ENCODE assay signal across 9 mouse cellular contexts in genomic region chr5:137788171-137788570, GRCm38 (mm10). TPM values are rescaled to one million over a fixed set of nuclear protein-coding genes. Genes with fewer than 3 reads are reported as not detected.
DNase-seq lines count a peak whose midpoint lies in the region; ATAC-seq and TF ChIP-seq lines count a peak whose summit lies in the region.
"Had no signal": no experiment of that assay in that cellular context is flagged by ENCODE, and none has a peak within 500 bp of the region (broad histone marks: within the 10 kb centered on the region; RNA-seq: fewer than 3 reads in every experiment).

No protein-coding gene starts in this region.

- H3K9me3 ChIP-seq in liver, embryonic 14.5 days (ENCODE audit: control insufficient read depth, low read length), result peaks cover 2% of the 10 kb centered on the region; the same call in 1 of the 2 replicates
- H3K9me3 ChIP-seq in stomach, postnatal 0 days (ENCODE audit: control insufficient read depth, low read length), result no peaks in the 10 kb centered on the region

- TF ChIP-seq CTCF in spleen, adult 2 months (IDR thresholded peaks at IDR 0.05; ENCODE audit: extremely low read depth, insufficient read depth, insufficient read length, insufficient replicate concordance), result no peak
- no peak for TF ChIP-seq CTCF in liver, embryonic 14.5 days (IDR thresholded peaks at IDR 0.05; ENCODE audit: low read depth)
- no peak for TF ChIP-seq CTCF in stomach, postnatal 0 days (IDR thresholded peaks at IDR 0.05; ENCODE audit: low read depth)

- peak overlapping the region; percentile 62; the same call in 1 of the 2 replicates for H3K4me3 ChIP-seq in spleen, adult 2 months (ENCODE audit: extremely low read depth, insufficient read depth, insufficient read length)
- no peak overlapping the region for H3K4me3 ChIP-seq in liver, embryonic 14.5 days (ENCODE audit: insufficient read depth in 1 of 2, low read depth in 2 of 2, low read length in 2 of 2)
- peak overlapping the region; percentile 40; the same call in 1 of the 2 replicates for H3K4me3 ChIP-seq in stomach, postnatal 0 days (ENCODE audit: low read depth, low read length)

- peak overlapping the region; percentile 84 for H3K4me2 ChIP-seq in liver, embryonic 14.5 days (ENCODE audit: low read depth)
- peak overlapping the region; percentile 54; the same call in 1 of the 2 replicates for H3K4me2 ChIP-seq in stomach, postnatal 0 days (replicated peaks; ENCODE audit: low read depth)

- peaks cover 5% of the 10 kb centered on the region; the same call in 1 of the 2 replicates for H3K36me3 ChIP-seq in spleen, adult 2 months (ENCODE audit: control insufficient read depth, insufficient read depth, low read length)
- H3K36me3 ChIP-seq in liver, embryonic 14.5 days (replicated peaks; ENCODE audit: control insufficient read depth, insufficient read depth, low read depth), result peaks cover 10% of the 10 kb centered on the region
- peaks cover under 1% of the 10 kb centered on the region; the same call in 1 of the 2 replicates for H3K36me3 ChIP-seq in stomach, postnatal 0 days (ENCODE audit: control insufficient read depth, insufficient read depth, low read length)

- no peaks in the 10 kb centered on the region for H3K27me3 ChIP-seq in spleen, adult 2 months (ENCODE audit: control insufficient read depth, insufficient read depth, low read length)
- H3K27me3 ChIP-seq in liver, embryonic 14.5 days (ENCODE audit: control insufficient read depth, insufficient read depth, low read length), result no peaks in the 10 kb centered on the region
- H3K27me3 ChIP-seq in stomach, postnatal 0 days (ENCODE audit: control insufficient read depth, insufficient read depth, low read length), result no peaks in the 10 kb centered on the region
- H3K27me3 ChIP-seq: Patski had no signal

- H3K9ac ChIP-seq in liver, embryonic 14.5 days (replicated peaks), result no peak overlapping the region
- no peak overlapping the region for H3K9ac ChIP-seq in stomach, postnatal 0 days (ENCODE audit: low read length)

- 78% methylated on average over 24 of the region's 24 CpGs for WGBS in spleen, adult 2 months
- WGBS in liver, embryonic 14.5 days (ENCODE audit: insufficient replicate concordance), result 68% methylated on average over 24 of the region's 24 CpGs
- WGBS in stomach, postnatal 0 days, result 72% methylated on average over 24 of the region's 24 CpGs

- intact Hi-C loops in gastrocnemius, postnatal 14 days (cut with DNase I; ENCODE audit: low total_unique reads), result no loop called here

- no peak overlapping the region for H3K27ac ChIP-seq in spleen, adult 2 months (ENCODE audit: insufficient read depth, low read length)
- H3K27ac ChIP-seq in liver, embryonic 14.5 days, result no peak overlapping the region
- no peak overlapping the region for H3K27ac ChIP-seq in stomach, postnatal 0 days (replicated peaks)

- ATAC-seq in liver, embryonic 14.5 days (ENCODE audit: insufficient read depth), result no peak
- no peak for ATAC-seq in stomach, postnatal 0 days (ENCODE audit: low FRiP score, low TSS enrichment)

- TF ChIP-seq EP300 in liver, embryonic 14.5 days (IDR thresholded peaks at IDR 0.05; ENCODE audit: low read depth), result no peak
- no peak for TF ChIP-seq EP300 in stomach, postnatal 0 days (optimal IDR thresholded peaks at IDR 0.05)

- peak; percentile 18 for DNase-seq in gastrocnemius, postnatal 14 days
- DNase-seq in gastrocnemius, postnatal 4 days (ENCODE audit: low spot score in 2 of 2), result no peak
- peak in 1 of 2 experiments; percentile 27 for DNase-seq in spleen, adult 2 months (ENCODE audit: low read depth in 1 of 2, low spot score in 2 of 2)
- DNase-seq in spleen, postnatal 14 days (ENCODE audit: low spot score in 2 of 2), result no peak
- DNase-seq in heart, postnatal 4 days, result peak; percentile 18
- DNase-seq in liver, embryonic 14.5 days (ENCODE audit: low read depth in 3 of 3, low spot score in 3 of 3), result no peak
- no peak for DNase-seq in stomach, postnatal 0 days (ENCODE audit: low spot score)
- no peak for DNase-seq in lung, postnatal 36 days

- no peak for TF ChIP-seq POLR2A in spleen, adult 2 months (IDR thresholded peaks at IDR 0.05; ENCODE audit: low read depth, low read length)

- H3K4me1 ChIP-seq in spleen, adult 2 months (ENCODE audit: control insufficient read depth, insufficient read depth, insufficient read length), result peaks cover 17% of the 10 kb centered on the region
- peaks cover 8 to 21% of the 10 kb centered on the region in 2 experiments for H3K4me1 ChIP-seq in liver, embryonic 14.5 days (replicated peaks; ENCODE audit: control insufficient read depth in 2 of 2, insufficient read depth in 2 of 2, low read length in 1 of 2)
- peaks cover 10% of the 10 kb centered on the region; the same call in 1 of the 2 replicates for H3K4me1 ChIP-seq in stomach, postnatal 0 days (replicated peaks; ENCODE audit: control insufficient read depth, insufficient read depth)

RNA-seq across cellular contexts. Expression of gene Zcwpw1, which starts 0.6 kb away (rescaled TPM):
- 1 to 10 TPM in 1 of 2 experiments, under 1 TPM in 1; 0.84 to 1.7 TPM for total RNA-seq in gastrocnemius, postnatal 14 days (2021)
- 1 to 10 TPM; 4.3 to 5.6 TPM for total RNA-seq in gastrocnemius, postnatal 4 days (2021)
- polyA plus RNA-seq in spleen, adult 2 months (2012; rRNA removed), result 1.6 and 2.4 TPM in 2 replicates
- total RNA-seq in heart, postnatal 4 days (2021), result 1 to 10 TPM; 2.4 to 3.2 TPM
- 2.2 and 3.1 TPM in 2 replicates for polyA plus RNA-seq in liver, embryonic 14.5 days (2012; rRNA removed)
- 2.1 and 2.4 TPM in 2 replicates for polyA plus RNA-seq in liver, embryonic 14.5 days (2014; fragmentation: Nextera tagmentation; extraction: Ambion mirVana)
- 2.6 and 2.7 TPM in 2 replicates for polyA plus RNA-seq in stomach, postnatal 0 days (2015; fragmentation: Nextera tagmentation; extraction: Ambion mirVana)

RNA-seq across cellular contexts. Expression of gene Mepce, which starts 0.7 kb away (rescaled TPM):
- total RNA-seq in gastrocnemius, postnatal 14 days (2021), result 10 to 100 TPM; 20.7 to 21.1 TPM
- total RNA-seq in gastrocnemius, postnatal 4 days (2021), result 10 to 100 TPM; 25.0 to 34.2 TPM
- 36.9 and 44.4 TPM in 2 replicates for polyA plus RNA-seq in spleen, adult 2 months (2012; rRNA removed)
- total RNA-seq in heart, postnatal 4 days (2021), result 10 to 100 TPM; 29.0 to 40.3 TPM
- polyA plus RNA-seq in liver, embryonic 14.5 days (2012; rRNA removed), result 12.2 and 13.3 TPM in 2 replicates
- 5.1 and 6.4 TPM in 2 replicates for polyA plus RNA-seq in liver, embryonic 14.5 days (2014; fragmentation: Nextera tagmentation; extraction: Ambion mirVana)
- 5.8 and 6.8 TPM in 2 replicates for polyA plus RNA-seq in stomach, postnatal 0 days (2015; fragmentation: Nextera tagmentation; extraction: Ambion mirVana)

RNA-seq across cellular contexts. Expression of gene Ppp1r35, which starts 9.5 kb away (rescaled TPM):
- 1 to 10 TPM; 6.8 to 7.2 TPM for total RNA-seq in gastrocnemius, postnatal 14 days (2021)
- total RNA-seq in gastrocnemius, postnatal 4 days (2021), result 10 to 100 TPM; 14.5 to 15.8 TPM
- polyA plus RNA-seq in spleen, adult 2 months (2012; rRNA removed), result 43.9 and 55.3 TPM in 2 replicates
- 10 to 100 TPM; 16.5 to 17.1 TPM for total RNA-seq in heart, postnatal 4 days (2021)
- 22.8 and 23.1 TPM in 2 replicates for polyA plus RNA-seq in liver, embryonic 14.5 days (2012; rRNA removed)
- 25.5 and 27.0 TPM in 2 replicates for polyA plus RNA-seq in liver, embryonic 14.5 days (2014; fragmentation: Nextera tagmentation; extraction: Ambion mirVana)
- polyA plus RNA-seq in stomach, postnatal 0 days (2015; fragmentation: Nextera tagmentation; extraction: Ambion mirVana), result 16.8 and 17.2 TPM in 2 replicates

RNA-seq across cellular contexts. Expression of gene Tsc22d4, which starts 42.6 kb away (rescaled TPM):
- 100 to 1,000 TPM; 118 to 156 TPM for total RNA-seq in gastrocnemius, postnatal 14 days (2021)
- total RNA-seq in gastrocnemius, postnatal 4 days (2021), result 100 to 1,000 TPM; 162 to 187 TPM
- 133 and 180 TPM in 2 replicates for polyA plus RNA-seq in spleen, adult 2 months (2012; rRNA removed)
- total RNA-seq in heart, postnatal 4 days (2021), result 100 to 1,000 TPM; 230 to 231 TPM
- 23.0 and 26.8 TPM in 2 replicates for polyA plus RNA-seq in liver, embryonic 14.5 days (2012; rRNA removed)
- polyA plus RNA-seq in liver, embryonic 14.5 days (2014; fragmentation: Nextera tagmentation; extraction: Ambion mirVana), result 49.7 and 62.2 TPM in 2 replicates
- polyA plus RNA-seq in stomach, postnatal 0 days (2015; fragmentation: Nextera tagmentation; extraction: Ambion mirVana), result 100 and 110 TPM in 2 replicates

RNA-seq across cellular contexts. Expression of gene Nyap1, which starts 46.8 kb away (rescaled TPM):
- total RNA-seq in gastrocnemius, postnatal 14 days (2021), result under 1 TPM; 0.39 to 0.42 TPM
- 1 to 10 TPM in 1 of 2 experiments, under 1 TPM in 1; 0.73 to 1.2 TPM for total RNA-seq in gastrocnemius, postnatal 4 days (2021)
- 1.2 and 1.9 TPM in 2 replicates for polyA plus RNA-seq in spleen, adult 2 months (2012; rRNA removed)
- total RNA-seq in heart, postnatal 4 days (2021), result 1 to 10 TPM; 3.1 to 3.3 TPM
- polyA plus RNA-seq in liver, embryonic 14.5 days (2012; rRNA removed), result 0.96 and 1.2 TPM in 2 replicates
- 0.03 and 0.05 TPM in 2 replicates for polyA plus RNA-seq in liver, embryonic 14.5 days (2014; fragmentation: Nextera tagmentation; extraction: Ambion mirVana)
- 1.0 TPM in 2 replicates for polyA plus RNA-seq in stomach, postnatal 0 days (2015; fragmentation: Nextera tagmentation; extraction: Ambion mirVana)

Comparison
In these comparisons a context has a peak if more than half of its experiments do, and no peak if none do; other contexts are left out.
1. DNase-seq: peak in gastrocnemius, postnatal 14 days (single experiment) and heart, postnatal 4 days (single experiment); none in gastrocnemius, postnatal 4 days (0 of 2), spleen, postnatal 14 days (0 of 2), liver, embryonic 14.5 days (0 of 3), stomach, postnatal 0 days (single experiment) and lung, postnatal 36 days (single experiment).
2. H3K4me3 ChIP-seq: peak in spleen, adult 2 months (single experiment) and stomach, postnatal 0 days (single experiment); none in liver, embryonic 14.5 days (0 of 2).